Mouse (Mus musculus) stomach, embryonic 16.5 days (tissue): Measurements from ENCODE around the gene Slc35b2. TPM values are rescaled to one million over a fixed set of nuclear protein-coding genes. Genes with fewer than 3 reads are reported as not detected.

Experiments used
- ATAC-seq: fragments of 200-750 bp; cut with Nextera tagmentation; 2 replicates; pipeline ENCODE4 v1.8.0; 2017; ENCODE audit warnings: moderate number of reproducible peaks, moderate TSS enrichment; ENCODE audit not compliant: insufficient read depth, low FRiP score
- H3K27ac ChIP-seq: fragments of 300-500 bp; sonication (generic); 2 replicates; pipeline ENCODE4 v1.5.1; 2014; ENCODE audit warnings: low read length
- H3K27me3 ChIP-seq: fragments of 300-500 bp; sonication (generic); 2 replicates; pipeline ENCODE4 v1.6.1; 2014; ENCODE audit warnings: low read length, control low read depth, mixed read lengths; ENCODE audit not compliant: control insufficient read depth, insufficient read depth
- H3K36me3 ChIP-seq: fragments of 300-500 bp; sonication (generic); 2 replicates; pipeline ENCODE4 v1.6.1; 2014; ENCODE audit warnings: low read length; ENCODE audit not compliant: control insufficient read depth, insufficient read depth
- H3K4me1 ChIP-seq: fragments of 300-500 bp; sonication (generic); 2 replicates; pipeline ENCODE4 v1.6.1; 2014; ENCODE audit warnings: low read length, control low read depth, mixed read lengths; ENCODE audit not compliant: control insufficient read depth, insufficient read depth
- H3K4me2 ChIP-seq: fragments of 300-500 bp; sonication (generic); 2 replicates; pipeline ENCODE4 v1.6.1; 2014; ENCODE audit warnings: low read depth, low read length, mixed read lengths
- H3K4me3 ChIP-seq: fragments of 300-500 bp; sonication (generic); replicated peaks from 2 replicates; pipeline ENCODE4 v1.5.1; 2014; ENCODE audit warnings: mild to moderate bottlenecking, low read length
- H3K9ac ChIP-seq: fragments of 300-500 bp; sonication (generic); 2 replicates; pipeline ENCODE4 v1.6.1; 2014; ENCODE audit warnings: low read length
- H3K9me3 ChIP-seq: fragments of 300-500 bp; sonication (generic); replicated peaks from 2 replicates; pipeline ENCODE4 v1.6.1; 2016; ENCODE audit warnings: low read length, control low read depth; ENCODE audit not compliant: control insufficient read depth
- WGBS: fragments of 180-500 bp; shearing (Covaris S2); extraction: QIAGEN DNeasy Blood & Tissue Kit; methylation state at CpG from one replicate; pipeline ENCODE4 v1.1.7; 2014; 5-methylcytosine and 5-hydroxymethylcytosine counted together
- polyA plus RNA-seq: library from polyadenylated mRNA; unstranded; fragments of >200 nt; fragmentation: Nextera tagmentation; extraction: Ambion mirVana; gene quantifications from 2 replicates; pipeline ENCODE4 v1.2.1, GENCODE M21; 2015

Slc35b2 gene
- polyA plus RNA-seq, 1 experiment from 2014 or later: 117 TPM

DNA sequence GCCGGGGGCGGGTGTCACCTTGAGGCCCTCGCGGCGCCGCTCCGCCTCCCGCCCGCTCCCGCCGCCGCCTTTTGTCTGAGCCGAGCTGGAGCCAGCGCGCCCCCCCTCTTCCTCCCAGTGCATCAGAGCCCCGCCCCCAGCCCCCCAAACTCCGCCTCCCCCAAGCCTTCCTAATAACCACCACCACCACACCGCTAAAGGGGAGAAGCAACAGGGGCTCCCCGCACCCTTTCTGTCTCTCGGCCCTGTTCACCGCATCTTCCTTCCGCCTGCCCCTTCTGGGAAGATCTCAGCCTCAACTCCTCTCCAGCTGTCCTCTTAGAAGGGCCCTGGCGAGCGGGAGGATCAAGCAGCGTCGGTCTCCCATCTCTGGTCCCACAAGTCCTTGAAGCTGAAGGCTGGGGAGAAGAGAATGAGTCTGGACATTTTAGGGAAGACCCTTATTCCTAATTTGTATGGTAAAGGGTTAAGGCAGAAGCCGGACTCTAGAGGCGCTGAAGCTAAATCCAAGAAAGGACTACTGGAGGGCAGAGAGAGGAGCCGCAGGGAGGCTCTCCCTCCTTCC is 14.0 kb upstream of the Slc35b2 start, which contains the start of gene Tmem151b:
Tmem151b (minus strand) TSS at position 61 of the 565 bp plus-strand sequence.
- WGBS: 2% methylated on average over 22 of the region's 29 CpGs
- H3K4me3 ChIP-seq: peak within 1 kb of the TSS; percentile 67

GRCm38 (mm10) chr17:45550253-45550652 is 13.4 kb upstream of the Slc35b2 start:
- Histone ChIP-seq H3K27ac (no peak overlapping the region), H3K4me2 (peak overlapping the region; percentile 98; the same call in 1 of the 2 replicates), H3K36me3 (no peaks in the 10 kb centered on the region), H3K9me3 (no peaks in the 10 kb centered on the region), H3K27me3 (peaks cover 36% of the 10 kb centered on the region), H3K4me3 (no peak overlapping the region), H3K9ac (no peak overlapping the region), H3K4me1 (peaks cover 9% of the 10 kb centered on the region)
- WGBS: 15% methylated on average over 5 of the region's 5 CpGs
- no peak for ATAC-seq

More for the DNA sequence above, 14.0 kb upstream of the Slc35b2 start, which contains the start of gene Tmem151b:
- peak within 1 kb of the TSS; percentile 80 for H3K9ac ChIP-seq
- no peaks in the 10 kb centered on the region for H3K36me3 ChIP-seq
- no peak within 1 kb of the TSS for H3K27ac ChIP-seq
- H3K9me3 ChIP-seq: no peaks in the 10 kb centered on the region
- H3K4me1 ChIP-seq: peaks cover 13% of the 10 kb centered on the region
- H3K4me2 ChIP-seq: peak within 1 kb of the TSS; percentile 98
- ATAC-seq: peak; percentile 37; the same call in 1 of the 2 replicates
- H3K27me3 ChIP-seq: peaks cover 42% of the 10 kb centered on the region

- no peak overlapping the region for H3K4me2 ChIP-seq
- no peak overlapping the region for H3K27ac ChIP-seq
- ATAC-seq: no peak
- peaks cover 26% of the 10 kb centered on the region for H3K27me3 ChIP-seq
- WGBS: 58% methylated on average over 7 of the region's 7 CpGs
- H3K4me1 ChIP-seq: peaks cover 13% of the 10 kb centered on the region
- no peak overlapping the region for H3K4me3 ChIP-seq
- H3K36me3 ChIP-seq: no peaks in the 10 kb centered on the region
- H3K9ac ChIP-seq: no peak overlapping the region
- no peaks in the 10 kb centered on the region for H3K9me3 ChIP-seq
These were observed 12.4 kb upstream of the Slc35b2 start for GRCm38 (mm10) chr17:45551249-45551796.

DNA sequence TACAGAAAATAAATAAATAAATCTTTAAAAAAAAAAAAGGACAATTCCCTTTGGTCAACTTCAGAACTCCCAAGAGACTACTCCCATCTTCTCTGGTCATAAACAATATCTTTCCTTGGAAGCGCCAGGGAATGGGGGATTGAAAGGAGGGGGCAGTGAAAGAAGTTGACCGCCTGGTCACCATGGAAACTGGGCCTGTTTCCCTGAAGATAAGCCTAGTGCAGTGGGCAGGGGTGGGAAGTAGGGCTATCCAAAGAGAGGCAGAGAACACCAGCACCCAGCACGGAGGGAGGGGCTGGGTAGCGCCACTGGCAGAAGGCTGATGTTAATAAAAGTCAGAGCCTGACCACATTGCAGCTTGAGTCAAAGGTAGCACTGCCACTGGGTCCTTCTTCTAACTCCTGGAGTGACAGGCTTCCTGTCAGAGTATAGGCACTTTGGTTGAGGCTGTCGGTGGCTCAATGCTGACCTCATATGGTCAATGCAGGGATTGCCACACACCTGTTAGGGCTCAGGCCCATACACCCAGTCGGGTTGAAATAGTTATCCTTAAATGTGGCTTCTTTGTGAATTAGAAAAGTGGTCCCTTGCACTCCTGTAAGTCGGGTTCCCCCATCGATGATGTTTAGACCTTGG is 11.7 kb upstream of the Slc35b2 start:
- 0 out of 2 replicates have a peak, but pooled peaks have one; percentile 24 for ATAC-seq
- H3K4me2 ChIP-seq: no peak overlapping the region
- WGBS: 4% methylated on average over 8 of the region's 8 CpGs
- no peak overlapping the region for H3K9ac ChIP-seq
- peaks cover 13% of the 10 kb centered on the region for H3K4me1 ChIP-seq
- no peaks in the 10 kb centered on the region for H3K9me3 ChIP-seq
- H3K36me3 ChIP-seq: no peaks in the 10 kb centered on the region
- no peak overlapping the region for H3K4me3 ChIP-seq
- no peak overlapping the region for H3K27ac ChIP-seq
- peaks cover 26% of the 10 kb centered on the region for H3K27me3 ChIP-seq

GRCm38 (mm10) chr17:45553065-45553464 is 10.6 kb upstream of the Slc35b2 start:
- Histone ChIP-seq H3K27ac (no peak overlapping the region), H3K4me3 (no peak overlapping the region), H3K4me1 (peaks cover 13% of the 10 kb centered on the region), H3K9me3 (no peaks in the 10 kb centered on the region), H3K9ac (no peak overlapping the region), H3K4me2 (no peak overlapping the region), H3K27me3 (peaks cover 17% of the 10 kb centered on the region), H3K36me3 (no peaks in the 10 kb centered on the region)
- WGBS: 79% methylated on average over 3 of the region's 3 CpGs
- no peak for ATAC-seq

DNA sequence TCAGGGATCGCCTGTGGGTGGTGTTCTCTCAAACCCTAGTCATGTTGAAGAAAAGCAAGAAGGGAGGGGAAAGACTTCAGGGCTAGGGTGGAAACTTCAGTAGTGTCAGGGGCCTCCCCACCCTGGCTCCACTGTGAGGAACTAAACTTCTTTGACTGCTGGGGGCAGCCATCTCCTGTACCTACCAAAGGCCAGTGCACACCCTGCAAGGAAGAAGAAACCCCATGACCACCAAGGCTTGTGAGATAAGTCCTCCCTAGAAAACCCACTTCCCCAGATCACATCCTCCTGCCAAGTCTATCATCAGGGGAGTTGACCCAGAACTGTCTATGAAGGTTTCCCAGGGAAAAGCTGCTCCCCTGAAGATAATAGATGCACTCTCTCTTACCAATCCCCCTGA is 9.3 kb upstream of the Slc35b2 start:
- Histone ChIP-seq H3K9me3 (no peaks in the 10 kb centered on the region), H3K4me1 (peaks cover 13% of the 10 kb centered on the region), H3K27me3 (peaks cover 12% of the 10 kb centered on the region), H3K4me2 (no peak overlapping the region), H3K36me3 (no peaks in the 10 kb centered on the region), H3K4me3 (no peak overlapping the region), H3K27ac (no peak overlapping the region), H3K9ac (no peak overlapping the region)
- no peak for ATAC-seq
- WGBS: 53% methylated on average over 1 of the region's 1 CpGs

DNA sequence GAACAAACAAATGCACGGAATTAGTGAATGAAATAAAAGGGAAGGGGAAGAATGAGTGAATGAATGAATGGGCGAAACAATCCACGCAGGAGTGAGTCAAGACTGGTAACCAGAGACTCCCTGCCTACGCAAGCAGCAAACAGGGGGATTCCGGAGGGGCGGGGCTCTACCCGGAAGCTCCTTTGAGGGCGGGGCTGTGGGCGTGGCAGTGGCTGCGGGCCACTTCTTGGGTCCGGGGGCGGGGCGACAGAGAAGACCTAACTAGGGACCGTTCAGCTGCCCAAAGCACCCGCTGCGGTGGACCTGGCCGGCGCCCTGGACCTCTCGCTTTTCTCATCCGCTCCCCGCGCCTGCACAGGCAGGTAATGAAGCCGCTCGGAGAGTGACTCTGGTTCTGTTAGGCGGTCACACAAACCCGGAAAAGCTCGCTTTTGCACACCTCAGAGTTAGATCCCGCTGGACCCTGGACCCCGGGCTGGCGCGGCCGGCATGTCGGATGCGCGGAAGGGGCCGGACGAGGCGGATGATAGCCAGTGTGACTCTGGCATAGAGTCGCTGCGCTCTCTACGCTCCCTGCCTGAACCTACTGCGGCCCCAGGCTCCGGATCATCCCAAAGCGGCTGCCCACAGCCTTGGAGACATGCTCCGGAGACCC is 8.1 kb upstream of the Slc35b2 start, which contains the start of gene Nfkbie:
Nfkbie (plus strand) TSS at position 252 of the 655 bp plus-strand sequence.
- Histone ChIP-seq H3K4me1 (peaks cover 4% of the 10 kb centered on the region; the same call in 1 of the 2 replicates), H3K9me3 (no peaks in the 10 kb centered on the region), H3K9ac (peak within 1 kb of the TSS; percentile 76), H3K27me3 (peaks cover 9% of the 10 kb centered on the region), H3K36me3 (no peaks in the 10 kb centered on the region), H3K4me2 (peak within 1 kb of the TSS; percentile 97), H3K4me3 (peak within 1 kb of the TSS; percentile 72), H3K27ac (peak within 1 kb of the TSS; percentile 8; the same call in 1 of the 2 replicates)
- peak; percentile 87 for ATAC-seq
- under 1% methylated on average over 45 of the region's 45 CpGs for WGBS

DNA sequence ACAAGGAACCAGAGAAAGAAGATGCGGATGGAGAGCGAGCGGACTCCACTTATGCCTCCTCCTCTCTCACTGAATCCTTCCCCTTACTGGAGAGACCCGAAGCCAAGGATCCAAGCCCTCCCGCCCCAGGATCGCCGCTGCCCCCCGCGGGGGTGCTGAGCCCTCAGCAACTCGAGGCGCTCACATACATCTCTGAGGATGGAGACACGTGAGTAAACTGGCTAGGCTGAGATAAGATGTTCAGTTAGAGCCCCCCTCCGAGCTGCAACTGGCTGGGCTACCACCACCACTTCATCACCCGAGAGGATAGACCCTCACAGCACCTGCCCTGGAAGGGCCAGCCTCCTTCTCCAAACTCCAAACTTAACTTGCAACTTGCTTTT is 7.6 kb upstream of the Slc35b2 start:
- 2% methylated on average over 14 of the region's 14 CpGs for WGBS
- Histone ChIP-seq H3K4me2 (peak overlapping the region; percentile 97), H3K27ac (no peak overlapping the region), H3K4me3 (peak overlapping the region; percentile 72), H3K27me3 (peaks cover 9% of the 10 kb centered on the region), H3K36me3 (no peaks in the 10 kb centered on the region), H3K9me3 (no peaks in the 10 kb centered on the region), H3K4me1 (peaks cover 4% of the 10 kb centered on the region; the same call in 1 of the 2 replicates), H3K9ac (peak overlapping the region; percentile 76)
- no peak for ATAC-seq
